Mouse (Mus musculus) testis, adult 2 months (tissue): ENCODE results near the gene Smc2.

ENCODE experiments used
- CTCF ChIP-seq: fragments of 200-500 bp; IDR thresholded peaks from 2 replicates; pipeline ENCODE4 v1.5.1; 2012; ENCODE audit warnings: low read depth, mild to moderate bottlenecking, inconsistent platforms, low read length, moderate library complexity; ENCODE audit not compliant: control insufficient read depth, insufficient read depth, insufficient replicate concordance
- POLR2A ChIP-seq: fragments of 200-500 bp; IDR thresholded peaks from 2 replicates; pipeline ENCODE4 v1.6.1; 2012; ENCODE audit warnings: low read depth, mild to moderate bottlenecking, inconsistent platforms, low read length, moderate library complexity; ENCODE audit not compliant: control insufficient read depth

DNA sequence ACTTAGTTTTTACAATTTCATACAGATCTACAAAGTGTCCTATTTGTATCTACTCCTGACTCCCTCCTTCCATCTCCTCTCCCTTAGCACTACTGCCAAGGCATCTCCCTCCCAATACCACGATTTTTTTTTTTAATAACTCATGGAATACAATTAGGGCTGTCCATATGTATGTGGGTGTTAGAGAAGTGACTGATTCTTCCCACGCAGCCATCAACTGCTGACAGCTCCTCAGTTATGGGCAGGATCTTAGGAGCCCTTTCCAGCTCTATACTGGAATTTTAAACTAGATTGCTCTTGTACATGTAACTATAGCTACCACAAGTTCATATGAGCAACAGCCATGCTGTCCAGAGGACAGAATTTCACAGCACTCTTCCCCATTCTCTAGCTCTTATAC lies 91.6 kb downstream of the Smc2 start:
- TF ChIP-seq CTCF: no peak
- no peak for TF ChIP-seq POLR2A
